Mouse (Mus musculus): ENCODE measurements around the gene Anxa2.

DNA sequence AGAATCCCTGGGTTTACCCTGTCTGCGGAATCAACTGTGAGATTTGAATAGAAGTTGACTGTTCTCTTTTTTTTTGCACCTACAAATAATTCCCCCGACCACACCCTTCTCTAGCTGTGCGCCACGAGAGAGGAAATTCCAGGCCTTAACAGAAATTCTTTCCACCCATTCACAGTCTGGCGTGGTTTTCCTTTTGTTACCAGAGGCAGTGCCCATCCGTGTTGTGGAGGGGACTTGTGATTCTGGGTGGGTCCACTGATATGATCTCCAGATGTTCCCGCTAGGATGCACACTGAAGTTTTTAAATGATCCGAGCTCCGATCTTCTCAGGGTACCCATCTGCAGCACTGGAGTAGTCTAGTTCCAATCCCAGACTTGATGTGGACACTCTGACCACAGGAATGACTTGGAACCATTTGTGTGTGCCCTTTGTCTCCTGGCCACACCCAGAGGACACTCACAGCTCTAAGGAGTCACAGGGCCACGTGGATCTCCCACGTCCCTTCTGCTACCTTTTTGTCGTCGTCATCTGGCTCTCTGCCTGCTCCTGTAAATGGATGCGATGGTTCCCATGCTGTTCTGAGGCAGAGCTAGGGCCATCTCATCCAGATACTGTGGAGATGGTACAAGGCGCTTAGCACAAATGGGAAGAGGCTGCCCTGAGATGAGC lies 3.1 kb downstream of the Anxa2 start:
- no peak for TF ChIP-seq CTCF (IDR thresholded peaks at IDR 0.05; ENCODE audit: extremely low read depth, insufficient read depth, low read length)
- no peak for TF ChIP-seq POLR2A (IDR thresholded peaks at IDR 0.05; ENCODE audit: extremely low read depth, insufficient read depth, low read length)
